Mouse (Mus musculus) telencephalon, adult 2 months (tissue): ENCODE data around the gene Calml4.

Experiments used
- DNase-seq: peaks from one replicate; pipeline ENCODE4 v3.0.0-alpha.2; 2011; ENCODE audit warnings: low read depth, low spot score

Calml4 gene

DNA sequence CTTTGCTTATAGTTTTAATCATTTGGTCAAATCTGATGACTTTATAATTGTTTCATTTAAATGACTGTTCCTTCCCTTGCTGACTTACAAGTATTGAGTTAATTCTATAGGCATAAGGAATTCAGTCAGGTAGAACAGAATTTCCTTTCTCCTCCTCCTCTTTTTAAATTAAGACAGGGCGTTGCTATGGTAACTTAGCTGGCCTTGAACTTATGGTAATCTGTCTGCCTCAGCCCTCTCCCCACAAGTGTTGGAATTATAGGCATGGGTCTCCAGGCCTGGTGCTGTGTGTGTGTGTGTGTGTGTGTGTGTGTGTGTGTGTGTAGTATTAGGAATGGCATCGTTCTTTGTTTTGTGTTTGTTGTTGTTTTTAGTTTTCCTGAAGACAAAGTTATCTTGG lies 43.9 kb downstream of the Calml4 start:
- DNase-seq: no peak

DNA sequence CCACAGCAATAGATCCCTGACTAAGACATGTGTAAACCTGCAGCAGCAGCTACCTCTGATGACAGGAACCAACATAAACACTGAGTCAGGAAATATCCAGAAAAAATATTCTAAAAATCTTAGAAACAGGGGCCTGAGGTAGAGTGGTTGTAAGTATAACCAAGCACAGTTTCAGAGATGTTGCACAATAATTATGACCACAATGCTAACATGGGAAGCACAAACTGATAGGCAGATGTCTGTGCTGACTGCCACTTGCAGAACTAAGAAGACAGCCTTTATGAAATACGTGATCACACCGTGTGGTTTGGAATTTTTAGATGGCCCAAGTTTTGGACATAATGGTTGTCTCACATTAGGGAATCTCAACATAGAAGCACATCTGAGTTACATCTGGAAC lies 46.0 kb downstream of the Calml4 start:
- no peak for DNase-seq

DNA sequence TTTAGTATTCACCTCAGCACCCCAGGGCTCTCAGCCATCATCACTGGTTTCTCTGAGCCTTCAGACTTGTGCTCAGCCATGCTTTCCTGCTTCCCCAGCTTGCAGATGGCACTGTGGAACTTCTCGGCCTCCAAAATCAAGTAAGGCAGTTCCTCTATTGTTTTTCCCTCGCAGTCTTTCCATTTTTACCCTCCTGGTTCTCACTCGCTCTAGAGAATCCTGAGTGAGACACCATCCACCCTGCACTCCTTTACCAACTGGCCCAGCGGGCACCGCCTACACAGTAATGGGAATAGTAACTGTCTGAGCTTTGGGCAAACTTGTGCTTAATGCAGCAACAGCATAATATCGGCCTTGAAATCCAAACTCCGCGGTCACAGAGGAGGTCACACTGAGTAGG lies 47.2 kb downstream of the Calml4 start:
- peak; percentile 42 for DNase-seq

DNA sequence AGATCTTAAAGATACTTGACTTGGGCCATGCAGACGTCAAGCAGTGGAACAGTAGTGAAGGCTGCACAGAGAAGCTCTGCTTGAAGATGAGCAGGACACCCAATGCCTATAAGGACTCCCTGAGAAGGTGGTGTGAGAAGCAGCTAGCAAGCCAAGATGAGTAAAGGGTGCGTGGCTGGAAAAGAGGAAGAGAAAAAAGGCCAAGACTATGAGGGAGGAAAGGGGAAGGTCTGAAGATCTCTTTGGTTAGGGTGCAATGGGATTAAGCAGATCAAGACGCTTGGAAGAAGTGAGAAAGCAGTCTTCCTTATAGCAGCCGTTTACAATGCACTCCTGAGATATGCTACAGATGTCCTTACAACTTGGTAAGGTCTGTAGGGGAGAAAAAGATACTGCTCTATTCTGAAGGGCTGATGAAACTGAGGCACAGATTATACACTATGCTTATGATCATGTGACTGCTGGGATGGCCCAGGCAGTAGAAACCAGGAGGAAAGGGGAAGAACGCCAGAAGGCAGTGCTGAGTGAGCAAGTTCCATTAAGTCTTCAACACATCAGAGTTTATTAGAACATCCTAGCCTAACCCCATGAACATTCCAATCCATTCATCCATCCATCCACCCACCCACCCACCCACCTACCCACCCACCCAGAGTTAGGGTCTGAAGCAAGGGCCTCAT lies 55.6 kb downstream of the Calml4 start:
- DNase-seq: no peak

DNA sequence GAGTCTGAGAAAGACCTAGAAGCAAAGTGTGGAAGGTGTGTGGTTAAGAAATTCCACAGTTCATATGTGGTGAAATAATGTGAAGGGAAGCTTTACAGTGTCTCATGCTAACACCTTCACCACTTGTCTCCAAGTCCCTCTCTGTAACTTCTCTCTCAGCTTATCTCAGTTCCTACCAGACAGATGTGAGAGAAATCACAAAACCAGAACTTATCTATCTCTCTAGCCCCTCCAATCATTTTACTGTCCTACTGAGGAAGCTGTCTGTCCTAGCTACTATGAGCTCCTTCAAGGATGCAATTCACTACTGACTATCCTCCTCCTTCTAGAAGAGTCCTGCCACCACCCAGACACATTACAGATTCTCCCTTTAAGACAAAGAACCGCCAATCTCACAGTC lies 59.2 kb downstream of the Calml4 start:
- DNase-seq: no peak

DNA sequence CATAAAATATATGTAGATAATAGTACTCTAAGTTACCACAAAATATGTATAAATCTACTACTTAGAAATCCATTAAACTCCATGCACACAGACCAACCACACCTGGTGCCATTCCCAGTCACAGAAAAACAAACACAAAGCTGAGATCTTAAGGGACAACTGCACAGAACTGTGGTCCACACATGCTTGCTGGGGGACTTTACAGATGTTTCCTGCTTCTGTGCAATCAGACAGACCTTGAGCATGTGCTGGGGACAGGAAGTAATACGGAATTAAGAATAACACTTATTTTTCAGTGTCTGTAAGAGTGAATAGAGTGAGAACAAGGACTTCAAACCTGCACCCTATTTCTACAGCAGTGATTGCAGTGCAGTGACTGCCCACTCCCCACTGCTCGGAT lies 63.0 kb downstream of the Calml4 start:
- no peak for DNase-seq

DNA sequence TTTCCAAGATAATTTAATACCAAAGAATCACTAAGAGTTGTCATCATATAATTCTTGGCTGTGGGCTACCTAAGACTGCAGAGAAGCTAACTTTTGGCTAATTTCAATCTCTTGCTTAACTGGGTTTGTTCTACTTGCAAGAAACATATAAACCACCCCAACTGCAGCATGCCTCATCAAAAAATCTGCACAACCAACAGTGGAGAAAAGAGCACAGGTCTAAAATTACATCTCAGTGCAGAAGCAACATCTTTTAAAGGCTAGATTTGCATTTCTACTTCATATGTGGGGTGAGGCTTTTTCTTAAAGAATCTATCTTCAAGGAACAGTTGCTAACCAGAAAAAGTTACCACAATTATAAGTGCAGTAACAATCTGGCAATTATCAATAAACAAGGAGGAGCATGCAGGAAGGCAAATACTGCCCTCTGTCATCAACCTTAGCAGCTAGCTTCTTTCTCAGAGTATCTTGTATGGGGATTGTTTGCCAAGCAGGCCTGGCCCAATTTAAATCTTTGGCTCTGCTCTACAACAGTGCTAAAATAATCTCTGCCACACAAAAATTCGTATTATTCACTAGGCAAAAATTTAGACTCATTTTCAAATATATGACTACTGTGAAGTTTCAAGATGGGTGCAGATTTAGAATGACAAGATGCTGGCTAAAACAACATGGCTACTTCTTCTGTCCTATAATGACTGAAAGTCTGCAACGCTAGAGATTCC lies 67.2 kb downstream of the Calml4 start:
- peak; percentile 83 for DNase-seq
